Comparison of ENCODE assay signal across 8 mouse cellular contexts in the genomic region with DNA sequence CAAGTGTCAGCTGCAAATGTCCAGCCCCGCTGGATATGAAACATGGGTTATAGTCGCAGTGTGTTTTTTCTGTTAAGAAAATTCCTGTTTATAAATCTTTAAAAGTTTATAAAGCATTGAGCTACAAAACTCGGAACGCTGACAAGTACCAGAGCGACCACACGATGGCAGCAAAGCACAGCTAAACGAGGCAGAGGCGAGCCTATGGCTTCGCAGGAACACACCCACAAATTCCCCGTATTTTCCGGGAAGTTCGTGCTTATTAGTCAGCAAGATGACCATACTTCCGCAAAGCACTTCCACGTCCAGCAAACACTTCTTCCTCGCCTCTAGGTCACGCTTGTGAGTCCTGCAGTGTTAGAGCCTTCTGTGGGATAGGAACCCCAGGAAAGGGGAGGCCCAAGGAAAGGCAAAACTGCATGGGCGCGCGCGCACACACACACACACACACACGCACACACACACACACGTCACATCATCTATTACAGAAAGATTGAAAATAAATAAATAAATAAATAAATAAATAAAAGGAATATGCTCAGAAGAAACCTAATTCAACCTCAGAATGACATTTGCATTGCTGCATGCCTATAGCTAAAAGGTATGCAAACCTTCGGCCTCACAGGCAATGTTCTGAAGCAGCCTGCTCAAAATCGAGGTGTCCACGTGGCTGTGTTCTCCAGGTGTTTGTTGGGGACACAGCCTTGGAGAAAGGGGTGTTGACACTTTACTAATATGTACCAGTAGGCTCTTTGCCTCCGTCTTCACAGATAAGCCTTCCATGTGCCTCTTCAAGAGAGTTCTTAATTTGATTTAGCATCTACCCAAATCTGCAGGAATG.
DNase-seq lines count a peak whose midpoint lies in the region; ATAC-seq lines count a peak whose summit lies in the region.

No protein-coding gene starts in this region.

- peak; percentile 35 for DNase-seq in ovary, postnatal 10 days (ENCODE audit: low spot score)
- no peak for DNase-seq in ovary, adult 18-20 months (ENCODE audit: low spot score)
- DNase-seq in embryo, embryonic 11.5 days (ENCODE audit: low read depth, low spot score): peak; percentile 59
- DNase-seq in gonadal fat pad, adult 2 months (ENCODE audit: low read depth): peak; percentile 1
- DNase-seq in left cerebral cortex, postnatal 14 days (ENCODE audit: low spot score in 2 of 2): peak; percentile 79 to 86
- peak; percentile 24 to 63 for DNase-seq in spleen, postnatal 4 days (ENCODE audit: low spot score in 2 of 2)

- intact Hi-C loops in left cerebral cortex, postnatal 14 days (cut with DNase I): loop anchor here (10.0 kb wide), 1 partner anchor 982 kb away; the partner anchor contains the start of gene Opa1

- peak overlapping the region; percentile 34 for H3K4me3 ChIP-seq in intestine, embryonic 16.5 days (ENCODE audit: low read length)

- H3K9me3 ChIP-seq in intestine, embryonic 16.5 days (ENCODE audit: control insufficient read depth, low read length): no peaks in the 10 kb centered on the region

- ATAC-seq in intestine, embryonic 16.5 days: peak; percentile 65
- 0 out of 2 replicates have a peak, but pooled peaks have one; percentile 57 for ATAC-seq in megakaryocyte-erythroid progenitor cell, adult 5-6 weeks (replicated peaks; ENCODE audit: low FRiP score, low TSS enrichment, poor library complexity, severe bottlenecking)

- H3K27ac ChIP-seq in intestine, embryonic 16.5 days (ENCODE audit: low read length): no peak overlapping the region

- H3K36me3 ChIP-seq in intestine, embryonic 16.5 days (ENCODE audit: control insufficient read depth, insufficient read depth, low read length): no peaks in the 10 kb centered on the region

- 27% methylated on average over 26 of the region's 26 CpGs for WGBS in intestine, embryonic 16.5 days

- peak overlapping the region; percentile 55; the same call in 1 of the 2 replicates for H3K9ac ChIP-seq in intestine, embryonic 16.5 days (ENCODE audit: low read depth, low read length)

- peak overlapping the region; percentile 62 for H3K4me2 ChIP-seq in intestine, embryonic 16.5 days (ENCODE audit: low read depth, low read length)

- H3K27me3 ChIP-seq in intestine, embryonic 16.5 days (replicated peaks; ENCODE audit: control insufficient read depth, insufficient read depth, low read length): no peaks in the 10 kb centered on the region; the same call in 1 of the 2 replicates

- H3K4me1 ChIP-seq in intestine, embryonic 16.5 days (ENCODE audit: control insufficient read depth, insufficient read depth, low read length): no peaks in the 10 kb centered on the region
